Mouse (Mus musculus) hindbrain, embryonic 16.5 days (tissue): ENCODE measurements around the gene D11Wsu47e. TPM values are rescaled to one million over a fixed set of nuclear protein-coding genes. Genes with fewer than 3 reads are reported as not detected.

ENCODE experiments used
- ATAC-seq: fragments of 200-750 bp; cut with Nextera tagmentation; 2 replicates; pipeline ENCODE4 v1.8.0; 2017; ENCODE audit warnings: moderate TSS enrichment, moderate library complexity
- H3K27ac ChIP-seq: fragments of 300-500 bp; sonication (generic); 2 replicates; pipeline ENCODE4 v1.5.1; 2014; ENCODE audit warnings: low read depth, mild to moderate bottlenecking, control low read depth, low read length, moderate library complexity
- H3K27me3 ChIP-seq: fragments of 300-500 bp; sonication (generic); replicated peaks from 2 replicates; pipeline ENCODE4 v1.6.1; 2014; ENCODE audit warnings: low read length; ENCODE audit not compliant: control insufficient read depth, insufficient read depth
- H3K36me3 ChIP-seq: fragments of 300-500 bp; sonication (generic); 2 replicates; pipeline ENCODE4 v1.6.1; 2014; ENCODE audit warnings: mild to moderate bottlenecking, low read length, moderate library complexity, mixed read lengths; ENCODE audit not compliant: control insufficient read depth, insufficient read depth
- H3K4me1 ChIP-seq: fragments of 300-500 bp; sonication (generic); 2 replicates; pipeline ENCODE4 v1.6.1; 2014; ENCODE audit warnings: low read depth, low read length; ENCODE audit not compliant: control insufficient read depth, insufficient read depth
- H3K4me2 ChIP-seq: fragments of 300-500 bp; sonication (generic); 2 replicates; pipeline ENCODE4 v1.6.1; 2014; ENCODE audit warnings: mild to moderate bottlenecking, low read length, control low read depth, moderate library complexity
- H3K4me3 ChIP-seq: fragments of 300-500 bp; sonication (generic); 2 replicates; pipeline ENCODE4 v1.5.1; 2014; ENCODE audit warnings: mild to moderate bottlenecking, low read length, control low read depth, moderate library complexity
- H3K9ac ChIP-seq: fragments of 300-500 bp; sonication (generic); 2 replicates; pipeline ENCODE4 v1.6.1; 2014; ENCODE audit warnings: low read depth, mild to moderate bottlenecking, control low read depth, low read length, moderate library complexity
- H3K9me3 ChIP-seq: fragments of 300-500 bp; sonication (generic); 2 replicates; pipeline ENCODE4 v1.6.1; 2014; ENCODE audit warnings: mild to moderate bottlenecking, low read length, moderate library complexity; ENCODE audit not compliant: control insufficient read depth
- WGBS: fragments of 180-500 bp; shearing (Covaris S2); extraction: QIAGEN DNeasy Blood & Tissue Kit; methylation state at CpG from one replicate; pipeline ENCODE4 v1.1.7; 2014; 5-methylcytosine and 5-hydroxymethylcytosine counted together
- polyA plus RNA-seq: library from polyadenylated mRNA; unstranded; fragments of >200 nt; fragmentation: Nextera tagmentation; extraction: Ambion mirVana; gene quantifications from 2 replicates; pipeline ENCODE4 v1.2.1, GENCODE M21; 2015

D11Wsu47e gene
- polyA plus RNA-seq, result 22.9 and 24.5 TPM in 2 replicates

DNA sequence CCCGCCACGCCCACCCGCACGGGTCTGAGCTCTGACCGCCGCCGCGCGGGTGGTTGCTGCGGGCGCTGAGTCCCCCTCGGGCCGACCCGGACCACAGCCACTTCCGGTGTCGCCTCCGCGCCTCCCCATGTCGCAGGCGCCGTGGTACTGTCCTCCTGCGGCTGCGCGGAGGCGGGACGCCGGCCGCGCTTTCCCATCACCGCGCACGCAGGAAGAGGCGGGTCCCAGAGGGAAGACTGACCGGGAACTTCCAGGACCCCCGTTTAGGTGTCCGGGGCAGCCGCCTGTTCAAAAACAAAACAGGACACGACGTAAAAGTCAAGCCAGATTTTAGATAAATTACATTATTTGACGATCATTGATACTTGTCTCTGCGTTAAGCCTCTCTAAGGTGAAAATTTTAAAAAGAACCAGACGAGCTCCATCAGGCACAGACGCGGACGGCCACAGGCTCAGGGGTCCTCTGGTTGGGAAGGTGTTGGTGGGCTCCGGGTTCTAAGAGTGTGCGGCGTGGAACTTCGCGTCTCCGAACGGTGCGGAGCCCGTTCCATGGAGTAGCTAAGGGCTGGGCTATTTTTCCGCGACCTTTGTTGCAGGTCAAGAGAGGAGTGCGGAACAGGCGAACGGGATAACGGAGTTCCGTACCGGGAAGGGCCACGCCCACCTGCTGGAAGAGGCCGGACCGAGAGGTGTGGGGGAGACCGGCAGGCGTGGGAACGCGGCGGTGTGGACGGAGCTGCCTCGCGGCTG, at the start of gene D11Wsu47e, which contains the start of gene Fam104a:
Gene D11Wsu47e, plus strand, starts transcription at position 456 of the 750 bp plus-strand sequence.
Gene Fam104a, minus strand, starts transcription at position 199 of the 750 bp plus-strand sequence.
- Histone ChIP-seq H3K4me3 (peak within 1 kb of the TSS; percentile 96), H3K27ac (peak within 1 kb of the TSS; percentile 95), H3K4me2 (peak within 1 kb of the TSS; percentile 91), H3K27me3 (no peaks in the 10 kb centered on the region), H3K36me3 (peaks cover 4% of the 10 kb centered on the region), H3K9ac (peak within 1 kb of the TSS; percentile 91), H3K4me1 (peaks cover 39% of the 10 kb centered on the region), H3K9me3 (no peaks in the 10 kb centered on the region)
- ATAC-seq, result peak; percentile 96
- WGBS, result under 1% methylated on average over 65 of the region's 73 CpGs

DNA sequence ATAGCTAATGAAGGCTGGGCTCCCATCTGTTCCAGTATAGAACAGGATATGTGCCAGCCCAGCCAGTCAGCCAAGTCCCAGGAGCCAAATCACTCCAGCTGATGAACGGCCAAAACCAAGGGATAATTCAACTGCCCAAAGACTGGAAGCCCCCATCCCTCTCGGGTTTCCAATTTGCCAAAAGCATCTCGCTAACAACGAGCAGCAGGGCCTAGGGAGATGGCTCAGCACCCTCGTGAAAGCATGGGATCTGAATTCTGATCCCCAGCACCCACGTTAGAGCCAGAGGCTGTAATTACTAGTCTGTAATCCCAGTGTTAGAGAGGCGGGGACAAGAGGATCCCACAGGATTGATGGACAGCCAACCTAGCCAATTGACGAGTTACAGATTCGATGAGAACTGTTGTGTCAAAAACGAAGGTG, 49.5 kb upstream of the D11Wsu47e start:
- Histone ChIP-seq H3K9ac (no peak overlapping the region), H3K27ac (no peak overlapping the region), H3K27me3 (no peaks in the 10 kb centered on the region; the same call in 1 of the 2 replicates), H3K9me3 (no peaks in the 10 kb centered on the region), H3K4me1 (no peaks in the 10 kb centered on the region; the same call in 1 of the 2 replicates), H3K36me3 (no peaks in the 10 kb centered on the region), H3K4me2 (no peak overlapping the region), H3K4me3 (no peak overlapping the region)
- WGBS, result 56% methylated on average over 10 of the region's 10 CpGs
- ATAC-seq, result no peak

DNA sequence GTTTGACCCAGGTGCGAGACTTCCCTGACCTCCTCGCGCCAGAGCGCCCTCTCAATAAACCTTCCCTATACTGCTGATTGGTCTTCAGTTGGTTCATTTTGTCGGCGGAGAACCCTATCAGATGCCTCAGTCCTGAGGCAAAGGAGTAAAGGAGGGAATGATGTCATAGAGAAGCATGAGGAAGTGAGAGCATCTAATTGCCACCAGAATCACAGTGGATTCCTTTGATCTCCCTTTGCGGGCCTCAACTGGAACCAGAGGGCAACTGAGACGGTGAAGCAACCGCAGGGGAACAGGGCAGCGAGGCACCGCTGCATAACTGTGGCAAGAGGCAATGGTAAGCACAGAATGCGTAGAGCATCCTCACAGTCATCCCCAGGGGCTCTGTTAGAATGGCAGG, 45.5 kb upstream of the D11Wsu47e start:
- H3K27ac ChIP-seq, result no peak overlapping the region
- H3K9me3 ChIP-seq, result no peaks in the 10 kb centered on the region
- H3K4me3 ChIP-seq, result no peak overlapping the region
- ATAC-seq, result no peak
- no peak overlapping the region for H3K4me2 ChIP-seq
- no peak overlapping the region for H3K9ac ChIP-seq
- no peaks in the 10 kb centered on the region for H3K36me3 ChIP-seq
- WGBS, result 96% methylated on average over 12 of the region's 12 CpGs
- H3K4me1 ChIP-seq, result no peaks in the 10 kb centered on the region; the same call in 1 of the 2 replicates
- no peaks in the 10 kb centered on the region for H3K27me3 ChIP-seq

DNA sequence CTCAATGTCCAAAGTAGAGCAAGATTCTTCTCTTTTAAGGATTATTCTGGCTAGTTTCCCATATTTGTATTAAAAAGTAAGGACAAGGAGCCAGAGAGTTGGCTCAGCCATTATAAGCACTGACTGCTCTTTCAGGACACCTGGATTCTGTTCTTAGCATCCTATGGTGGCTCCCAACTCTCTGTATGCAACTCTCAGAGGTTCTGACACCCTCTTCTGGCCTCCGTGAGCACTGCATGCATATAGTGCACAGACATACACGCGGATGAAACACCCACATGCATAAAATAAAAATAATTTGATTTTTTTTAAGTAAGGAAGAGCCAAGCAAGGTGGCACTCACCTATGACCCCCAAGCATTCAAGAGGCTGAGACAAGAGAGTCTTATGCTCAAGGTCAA, 39.0 kb upstream of the D11Wsu47e start:
- 83% methylated on average over 3 of the region's 3 CpGs for WGBS
- H3K4me2 ChIP-seq, result no peak overlapping the region
- peaks cover 8% of the 10 kb centered on the region for H3K4me1 ChIP-seq
- H3K4me3 ChIP-seq, result no peak overlapping the region
- no peaks in the 10 kb centered on the region for H3K36me3 ChIP-seq
- no peak for ATAC-seq
- H3K27ac ChIP-seq, result no peak overlapping the region
- no peaks in the 10 kb centered on the region for H3K27me3 ChIP-seq
- no peaks in the 10 kb centered on the region for H3K9me3 ChIP-seq
- no peak overlapping the region for H3K9ac ChIP-seq

DNA sequence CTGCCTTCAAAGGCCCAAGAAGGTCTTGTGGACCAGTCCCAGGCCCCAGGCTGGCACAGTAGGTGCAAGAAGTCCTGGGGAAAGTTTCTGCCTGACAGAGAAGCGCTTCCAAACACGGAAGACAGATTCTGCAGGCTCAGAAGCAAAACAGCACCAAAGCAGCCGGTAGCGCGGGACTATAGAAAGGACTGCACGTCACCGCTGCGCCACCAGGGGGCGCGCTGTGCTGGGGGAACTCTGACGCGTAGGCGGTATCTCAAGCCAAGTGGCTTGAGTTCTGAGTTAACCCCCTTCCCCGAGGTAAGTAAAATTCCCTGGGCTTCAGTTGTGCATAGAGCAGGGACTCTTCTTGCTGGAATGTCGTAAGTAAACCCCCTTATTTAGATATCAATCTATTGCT, 36.1 kb upstream of the D11Wsu47e start:
- no peak overlapping the region for H3K9ac ChIP-seq
- H3K4me2 ChIP-seq, result no peak overlapping the region
- ATAC-seq, result no peak
- peaks cover 16% of the 10 kb centered on the region for H3K4me1 ChIP-seq
- H3K4me3 ChIP-seq, result no peak overlapping the region
- H3K36me3 ChIP-seq, result peaks cover 11% of the 10 kb centered on the region
- no peaks in the 10 kb centered on the region for H3K27me3 ChIP-seq
- WGBS, result 5% methylated on average over 14 of the region's 15 CpGs
- H3K27ac ChIP-seq, result no peak overlapping the region
- H3K9me3 ChIP-seq, result no peaks in the 10 kb centered on the region

DNA sequence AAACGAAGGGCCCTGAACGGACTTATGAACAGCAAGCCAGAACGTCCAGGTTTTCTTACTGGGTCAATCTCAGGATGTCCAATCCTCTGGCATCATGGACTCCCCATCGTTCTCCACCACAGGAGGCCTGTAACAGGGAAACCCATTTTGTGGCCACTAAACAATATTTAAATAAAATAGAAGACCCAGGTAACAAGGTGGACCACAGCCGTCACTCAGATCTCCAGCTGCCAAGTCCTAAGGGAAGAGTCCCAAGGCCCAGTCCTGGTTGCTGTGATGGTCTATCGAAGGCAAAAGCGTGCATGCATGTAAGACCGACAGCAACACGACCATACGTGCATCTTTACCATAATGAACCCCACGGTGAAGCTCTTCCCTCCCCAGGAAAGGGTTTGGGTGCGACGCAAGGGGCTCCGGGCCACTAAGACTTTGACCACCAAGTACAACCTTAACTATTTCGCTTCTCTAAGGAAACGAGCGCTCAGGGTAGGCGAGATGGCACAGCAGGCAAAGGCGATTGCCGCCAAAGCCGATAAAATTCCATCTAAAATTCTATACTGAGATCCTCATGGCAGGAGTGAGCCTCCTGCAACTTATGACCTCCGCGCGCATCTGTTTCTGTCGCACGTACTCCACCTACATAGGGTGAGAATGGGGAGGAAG, 35.4 kb upstream of the D11Wsu47e start, which contains the start of gene Cog1:
Gene Cog1, plus strand, starts transcription at position 480 of the 663 bp plus-strand sequence.
- no peaks in the 10 kb centered on the region for H3K9me3 ChIP-seq
- WGBS, result 41% methylated on average over 26 of the region's 26 CpGs
- H3K36me3 ChIP-seq, result peaks cover 18% of the 10 kb centered on the region
- no peak; the same call in 1 of the 2 replicates for ATAC-seq
- peaks cover 16% of the 10 kb centered on the region for H3K4me1 ChIP-seq
- H3K27me3 ChIP-seq, result no peaks in the 10 kb centered on the region
- H3K27ac ChIP-seq, result peak within 1 kb of the TSS; percentile 95
- peak within 1 kb of the TSS; percentile 95 for H3K9ac ChIP-seq
- peak within 1 kb of the TSS; percentile 78 for H3K4me2 ChIP-seq
- peak within 1 kb of the TSS; percentile 89 for H3K4me3 ChIP-seq

DNA sequence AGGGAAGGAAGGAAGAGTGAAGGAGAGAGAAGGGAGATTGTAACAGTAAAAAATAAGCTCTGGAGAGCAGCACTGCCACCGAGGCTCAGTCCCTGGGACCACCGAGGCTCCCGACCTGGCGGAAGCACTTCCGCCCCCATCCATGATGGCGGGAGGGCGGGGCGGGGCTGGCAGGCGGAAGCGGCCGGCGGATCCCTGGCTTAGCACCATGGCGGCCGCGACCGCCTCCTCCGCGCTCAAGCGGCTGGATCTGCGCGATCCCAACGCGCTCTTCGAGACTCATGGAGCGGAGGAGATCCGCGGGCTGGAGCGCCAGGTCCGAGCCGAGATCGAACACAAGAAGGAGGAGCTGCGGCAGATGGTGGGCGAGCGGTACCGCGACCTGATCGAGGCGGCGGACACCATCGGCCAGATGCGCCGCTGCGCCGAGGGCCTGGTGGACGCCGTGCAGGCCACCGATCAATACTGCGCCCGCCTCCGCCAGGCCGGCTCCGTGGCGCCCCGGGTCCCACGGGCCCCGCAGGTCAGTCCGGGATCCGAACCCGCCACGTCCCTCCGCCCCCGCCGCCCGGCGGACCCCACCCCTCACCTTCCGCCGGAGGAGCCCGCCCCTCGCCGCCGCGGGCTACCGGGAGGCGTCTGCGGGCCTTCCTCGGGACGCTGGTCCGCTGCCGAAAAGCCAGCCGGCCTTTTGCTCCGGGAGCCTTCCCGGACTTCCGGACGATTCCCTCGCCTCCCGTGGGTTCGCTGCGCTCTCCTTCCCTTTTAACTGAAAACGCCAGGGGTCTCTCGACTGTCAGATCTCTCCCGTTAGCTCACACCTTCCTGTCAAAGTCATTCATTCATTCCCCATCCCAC, 34.6 kb upstream of the D11Wsu47e start, which contains the start of gene Slc39a11:
Gene Slc39a11, minus strand, starts transcription at position 727 of the 858 bp plus-strand sequence.
- H3K36me3 ChIP-seq, result peaks cover 25% of the 10 kb centered on the region
- peak within 1 kb of the TSS; percentile 95 for H3K9ac ChIP-seq
- WGBS, result under 1% methylated on average over 79 of the region's 91 CpGs
- no peaks in the 10 kb centered on the region for H3K9me3 ChIP-seq
- peak within 1 kb of the TSS; percentile 78 for H3K4me2 ChIP-seq
- peak within 1 kb of the TSS; percentile 95 for H3K27ac ChIP-seq
- ATAC-seq, result peak; percentile 82
- H3K27me3 ChIP-seq, result no peaks in the 10 kb centered on the region
- H3K4me3 ChIP-seq, result peak within 1 kb of the TSS; percentile 89
- H3K4me1 ChIP-seq, result peaks cover 16% of the 10 kb centered on the region

DNA sequence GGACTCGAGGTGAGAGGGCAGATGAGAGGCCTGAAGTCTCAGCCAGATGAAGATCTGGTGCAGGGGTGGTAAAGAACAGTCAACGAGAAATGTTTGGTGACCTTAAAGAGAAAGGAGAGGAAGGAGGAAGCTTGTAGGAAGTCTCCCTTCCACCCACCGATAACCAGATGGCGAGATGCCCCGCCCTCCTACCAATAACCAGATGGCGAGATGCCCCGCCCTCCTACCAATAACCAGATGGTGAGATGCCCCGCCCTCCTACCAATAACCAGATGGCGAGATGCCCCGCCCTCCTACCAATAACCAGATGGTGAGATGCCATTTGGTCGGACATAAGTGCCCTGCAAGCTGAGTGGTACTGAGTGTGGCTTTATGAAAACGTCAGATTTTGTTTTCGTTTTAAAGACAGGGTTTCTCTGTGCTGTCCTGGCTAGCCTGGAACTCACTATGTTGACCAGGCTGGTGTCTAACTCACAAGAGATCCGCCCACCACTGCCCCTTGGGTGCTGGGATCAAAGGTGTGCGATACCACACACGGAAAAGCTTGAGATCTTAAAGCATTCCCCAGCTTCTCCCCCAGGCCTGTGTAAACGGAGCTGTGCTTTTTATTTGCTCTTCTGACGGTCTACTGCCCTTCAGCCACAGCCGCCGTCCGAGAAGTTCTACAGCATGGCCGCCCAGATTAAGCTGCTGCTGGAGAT, 32.9 kb upstream of the D11Wsu47e start:
- Histone ChIP-seq H3K4me3 (no peak overlapping the region), H3K4me1 (peaks cover 17% of the 10 kb centered on the region), H3K36me3 (peaks cover 39% of the 10 kb centered on the region), H3K9ac (no peak overlapping the region), H3K4me2 (no peak overlapping the region), H3K27me3 (no peaks in the 10 kb centered on the region), H3K9me3 (no peaks in the 10 kb centered on the region), H3K27ac (peak overlapping the region; percentile 46; the same call in 1 of the 2 replicates)
- no peak for ATAC-seq
- 62% methylated on average over 22 of the region's 22 CpGs for WGBS
